Mouse (Mus musculus) lung, adult 2 months (tissue): Measurements from ENCODE around the gene Eif4a1.

Source experiments
- CTCF ChIP-seq: fragments of 200-500 bp; IDR thresholded peaks from 2 replicates; pipeline ENCODE4 v1.5.1; 2011; ENCODE audit warnings: mild to moderate bottlenecking, low read length, control low read depth; ENCODE audit not compliant: insufficient read depth
- POLR2A ChIP-seq: fragments of 200-500 bp; IDR thresholded peaks from 2 replicates; pipeline ENCODE4 v1.6.1; 2011; ENCODE audit warnings: low read depth, mild to moderate bottlenecking, control low read depth, low read length, borderline replicate concordance; ENCODE audit errors: extremely low read depth

DNA sequence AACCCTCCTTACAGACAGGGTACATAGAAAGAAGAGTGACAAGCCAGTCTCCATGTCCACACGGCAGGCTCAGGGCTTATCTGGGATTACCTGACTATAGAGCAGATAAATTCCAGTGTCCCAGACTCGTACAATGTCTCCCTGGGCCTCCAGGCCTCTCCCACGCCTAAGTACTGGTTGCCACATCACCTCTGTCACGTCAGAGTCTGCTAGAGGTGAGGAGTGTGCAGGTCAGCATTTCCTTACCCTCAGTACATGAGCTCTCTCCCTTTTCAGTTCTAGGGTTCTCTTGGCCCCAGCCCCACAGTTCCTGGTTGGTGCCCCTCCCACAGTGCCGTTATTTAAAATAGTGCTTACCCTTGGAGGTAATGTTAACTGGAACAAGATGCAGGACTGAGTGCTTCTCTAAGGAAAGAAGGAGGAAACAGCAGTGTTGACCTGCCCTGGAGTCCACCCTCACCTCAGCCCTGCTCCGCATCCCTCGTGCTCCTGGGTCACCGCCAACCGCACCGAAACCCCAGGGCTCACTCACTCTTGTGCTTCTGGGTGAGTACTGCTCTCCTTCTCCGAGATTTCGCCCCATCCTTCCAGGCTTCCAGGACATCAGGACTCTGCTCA lies 12.0 kb upstream of the Eif4a1 start:
- no peak; the same call in 1 of the 2 replicates for TF ChIP-seq POLR2A
- TF ChIP-seq CTCF = no peak
